Mouse (Mus musculus) adrenal gland, postnatal 14 days (tissue): ENCODE data around the gene Kdm8. TPM values are rescaled to one million over a fixed set of nuclear protein-coding genes. Genes with fewer than 3 reads are reported as not detected.
"Not testable (repeated sequence)": the region's sequence is repeated elsewhere in the genome, so short reads cannot be mapped to it uniquely, and the experiment has no call there.

Experiments used
- DNase-seq: peaks from one replicate; pipeline ENCODE4 v3.0.0; 2021; ENCODE audit warnings: mixed read lengths
- long read RNA-seq, 2 experiments: library from polyadenylated mRNA; stranded (forward); transcript quantifications; one replicate each; pipeline ENCODE4 v2.0.0; 2021
- total RNA-seq: library from RNA; stranded (reverse); gene quantifications from 2 replicates; pipeline ENCODE4 v1.2.3, GENCODE M21; 2021

Kdm8 gene
- 4.0 and 4.5 TPM in 2 replicates for total RNA-seq
- long read RNA-seq, experiment 1, transcript Kdm8-201 (8 exons, 2,389 nt) = major isoform, 5 of 9 reads
- long read RNA-seq, experiment 1, partial matches to known transcripts = 0 of 9 reads
- long read RNA-seq, experiment 1, other reads (novel, unspliced or antisense) = 4 of 9 reads
- long read RNA-seq, experiment 2, partial matches to known transcripts = 0 of 2 reads
- long read RNA-seq, experiment 2, other reads (novel, unspliced or antisense) = 0 of 2 reads

- DNase-seq = peak; percentile 95
Measured at GRCm38 (mm10) chr7:125444464-125445401, at the start of gene Kdm8. TSS of gene Kdm8 (plus strand) at chr7:125444676.

- no peak for DNase-seq
Measured at GRCm38 (mm10) chr7:125398116-125398515, 46.4 kb upstream of the Kdm8 start.

- DNase-seq = no peak
Measured at GRCm38 (mm10) chr7:125398687-125399086, 45.8 kb upstream of the Kdm8 start.

GRCm38 (mm10) chr7:125407136-125407535 is 37.3 kb upstream of the Kdm8 start:
- DNase-seq = no peak

- no peak for DNase-seq
Measured at GRCm38 (mm10) chr7:125415087-125415486, 29.4 kb upstream of the Kdm8 start.

GRCm38 (mm10) chr7:125415776-125416175 is 28.7 kb upstream of the Kdm8 start:
- no peak for DNase-seq

- DNase-seq = no peak
Measured at GRCm38 (mm10) chr7:125416762-125417161, 27.7 kb upstream of the Kdm8 start.

GRCm38 (mm10) chr7:125418413-125418812 is 26.1 kb upstream of the Kdm8 start:
- peak; percentile 46 for DNase-seq

- peak; percentile 67 for DNase-seq
Measured at GRCm38 (mm10) chr7:125420190-125420589, 24.3 kb upstream of the Kdm8 start.

- DNase-seq = peak; percentile 56
Measured at GRCm38 (mm10) chr7:125421911-125422310, 22.6 kb upstream of the Kdm8 start.

- no peak for DNase-seq
Measured at GRCm38 (mm10) chr7:125423056-125423455, 21.4 kb upstream of the Kdm8 start.

- DNase-seq = peak; percentile 79
Measured at GRCm38 (mm10) chr7:125427492-125428090, 16.9 kb upstream of the Kdm8 start.

- no peak for DNase-seq
Measured at GRCm38 (mm10) chr7:125428381-125428780, 16.1 kb upstream of the Kdm8 start.

GRCm38 (mm10) chr7:125428816-125429500 is 15.5 kb upstream of the Kdm8 start:
- not testable (repeated sequence) for DNase-seq

GRCm38 (mm10) chr7:125430170-125430842 is 14.2 kb upstream of the Kdm8 start:
- no peak for DNase-seq

GRCm38 (mm10) chr7:125433874-125434273 is 10.6 kb upstream of the Kdm8 start:
- no peak for DNase-seq

- no peak for DNase-seq
Measured at GRCm38 (mm10) chr7:125434666-125435290, 9.7 kb upstream of the Kdm8 start.

- DNase-seq = no peak
Measured at GRCm38 (mm10) chr7:125442323-125442722, 2.2 kb upstream of the Kdm8 start.

- peak; percentile 28 for DNase-seq
Measured at GRCm38 (mm10) chr7:125444076-125444463, 406 bp upstream of the Kdm8 start.

GRCm38 (mm10) chr7:125450678-125451077 is 6.2 kb downstream of the Kdm8 start:
- no peak for DNase-seq

- no peak for DNase-seq
Measured at GRCm38 (mm10) chr7:125451078-125451477, 6.6 kb downstream of the Kdm8 start.
